9 mouse cellular contexts compared by ENCODE assay signal in genomic region chr1:135789815-135790214, GRCm38 (mm10). TPM values are rescaled to one million over a fixed set of nuclear protein-coding genes. Genes with fewer than 3 reads are reported as not detected.
DNase-seq lines count a peak whose midpoint lies in the region; ATAC-seq and TF ChIP-seq lines count a peak whose summit lies in the region.
"Had no signal": no experiment of that assay in that cellular context is flagged by ENCODE, and none has a peak within 500 bp of the region (broad histone marks: within the 10 kb centered on the region; RNA-seq: fewer than 3 reads in every experiment).

No protein-coding gene starts in this region.

- H3K9ac ChIP-seq in forebrain, embryonic 15.5 days (replicated peaks), result no peak overlapping the region
- no peak overlapping the region for H3K9ac ChIP-seq in midbrain, embryonic 14.5 days (replicated peaks; ENCODE audit: low read length)
- H3K9ac ChIP-seq: limb, embryonic 13.5 days had no signal

- no peak for TF ChIP-seq POLR2A in bone marrow, adult 2 months (IDR thresholded peaks at IDR 0.05; ENCODE audit: borderline replicate concordance, control insufficient read depth, low read depth, low read length)

- H3K27ac ChIP-seq in bone marrow, adult 2 months (ENCODE audit: control insufficient read depth, insufficient read depth, low read depth, low read length, poor library complexity), result no peak overlapping the region
- H3K27ac ChIP-seq in forebrain, embryonic 15.5 days (replicated peaks), result no peak overlapping the region
- no peak overlapping the region for H3K27ac ChIP-seq in midbrain, embryonic 14.5 days (replicated peaks; ENCODE audit: low read depth, low read length)
- H3K27ac ChIP-seq: limb, embryonic 13.5 days had no signal

- H3K4me3 ChIP-seq in bone marrow, adult 2 months (replicated peaks; ENCODE audit: control insufficient read depth, low read depth, low read length), result no peak overlapping the region
- no peak overlapping the region for H3K4me3 ChIP-seq in forebrain, embryonic 15.5 days
- H3K4me3 ChIP-seq in midbrain, embryonic 14.5 days (replicated peaks; ENCODE audit: low read depth, low read length), result no peak overlapping the region
- H3K4me3 ChIP-seq: limb, embryonic 13.5 days had no signal

- peak; percentile 53 for DNase-seq in heart, adult 8-10 months (ENCODE audit: low spot score)
- no peak for DNase-seq in heart, adult 11 months
- DNase-seq in CD4-positive, CD25-positive, alpha-beta regulatory T cell, adult 2 months (ENCODE audit: low read depth, low spot score), result peak; percentile 89
- DNase-seq in layer of hippocampus, postnatal 10 days (ENCODE audit: low spot score in 2 of 2), result peak; percentile 75 to 82
- DNase-seq in midbrain, embryonic 14.5 days, result peak; percentile 84
- DNase-seq in testis, postnatal 10 days (ENCODE audit: low spot score), result peak; percentile 91

- H3K4me1 ChIP-seq in bone marrow, adult 2 months (ENCODE audit: control insufficient read depth, insufficient read depth, low read length), result no peaks in the 10 kb centered on the region
- H3K4me1 ChIP-seq in forebrain, embryonic 15.5 days, result peaks cover 8% of the 10 kb centered on the region
- H3K4me1 ChIP-seq in midbrain, embryonic 14.5 days (ENCODE audit: control insufficient read depth, insufficient read depth, low read length), result peaks cover 6% of the 10 kb centered on the region

- 0 out of 2 replicates have a peak, but pooled peaks cover 5% of the 10 kb centered on the region for H3K27me3 ChIP-seq in forebrain, embryonic 15.5 days
- H3K27me3 ChIP-seq in midbrain, embryonic 14.5 days (ENCODE audit: control insufficient read depth, insufficient read depth, low read length), result peaks cover 2% of the 10 kb centered on the region; the same call in 1 of the 2 replicates

- no peaks in the 10 kb centered on the region for H3K9me3 ChIP-seq in forebrain, embryonic 15.5 days
- no peaks in the 10 kb centered on the region for H3K9me3 ChIP-seq in midbrain, embryonic 14.5 days (ENCODE audit: control insufficient read depth, low read length)
- H3K9me3 ChIP-seq: limb, embryonic 13.5 days had no signal

- peak; percentile 60 for ATAC-seq in forebrain, embryonic 15.5 days (replicated peaks)
- ATAC-seq in midbrain, embryonic 14.5 days (ENCODE audit: low FRiP score, low TSS enrichment), result no peak

- H3K36me3 ChIP-seq in forebrain, embryonic 15.5 days, result no peaks in the 10 kb centered on the region
- H3K36me3 ChIP-seq in midbrain, embryonic 14.5 days (ENCODE audit: control insufficient read depth, insufficient read depth, low read length), result no peaks in the 10 kb centered on the region
- H3K36me3 ChIP-seq: limb, embryonic 13.5 days had no signal

- peak; percentile 88 for TF ChIP-seq CTCF in bone marrow, adult 2 months (IDR thresholded peaks at IDR 0.05; ENCODE audit: control insufficient read depth, insufficient read depth, low read length)

- H3K4me2 ChIP-seq in forebrain, embryonic 15.5 days (replicated peaks), result no peak overlapping the region
- H3K4me2 ChIP-seq in midbrain, embryonic 14.5 days (ENCODE audit: low read length), result no peak overlapping the region
- H3K4me2 ChIP-seq: limb, embryonic 13.5 days had no signal

- 17% methylated on average over 5 of the region's 5 CpGs for WGBS in bone marrow, adult 2 months
- 12% methylated on average over 5 of the region's 5 CpGs for WGBS in forebrain, embryonic 15.5 days
- WGBS in midbrain, embryonic 14.5 days, result 11% methylated on average over 5 of the region's 5 CpGs

RNA-seq across cellular contexts. Expression of gene Tnni1, which starts 10.6 kb away (rescaled TPM):
- total RNA-seq in heart, adult 8-10 months (2022), result 1 to 10 TPM in 2 of 4 experiments, under 1 TPM in 2; 0.44 to 2.4 (median 1.1) TPM
- polyA plus RNA-seq in bone marrow, adult 2 months (2011; ENCODE audit: insufficient read depth, insufficient read length, low replicate concordance, missing spikeins), result not detected in 2 replicates
- 0.45 and 1.3 TPM in 2 replicates for polyA plus RNA-seq in forebrain, embryonic 15.5 days (2015; fragmentation: Nextera tagmentation; extraction: Ambion mirVana)
- not detected for total RNA-seq in layer of hippocampus, postnatal 10 days (2021)
- polyA plus RNA-seq in midbrain, embryonic 14.5 days (2014; fragmentation: Nextera tagmentation; extraction: Ambion mirVana), result 0.43 TPM in 1 of 2 replicates, not detected in the other

RNA-seq across cellular contexts. Expression of gene Phlda3, which starts 23.9 kb away (rescaled TPM):
- 10 to 100 TPM in 1 of 4 experiments, 1 to 10 TPM in 3; 7.2 to 12.7 (median 8.4) TPM for total RNA-seq in heart, adult 8-10 months (2022)
- polyA plus RNA-seq in bone marrow, adult 2 months (2011; ENCODE audit: insufficient read depth, insufficient read length, low replicate concordance, missing spikeins), result 7.6 TPM in 1 of 2 replicates, not detected in the other
- 15.5 and 16.8 TPM in 2 replicates for polyA plus RNA-seq in forebrain, embryonic 15.5 days (2015; fragmentation: Nextera tagmentation; extraction: Ambion mirVana)
- total RNA-seq in layer of hippocampus, postnatal 10 days (2021), result 10 to 100 TPM; 12.3 to 12.7 TPM
- polyA plus RNA-seq in midbrain, embryonic 14.5 days (2014; fragmentation: Nextera tagmentation; extraction: Ambion mirVana), result 20.7 and 25.1 TPM in 2 replicates

RNA-seq across cellular contexts. Expression of gene Lad1, which starts 28.6 kb away (rescaled TPM):
- total RNA-seq in heart, adult 8-10 months (2022), result 1 to 10 TPM; 5.0 to 8.6 (median 5.5) TPM
- 0.77 TPM in 1 of 2 replicates, not detected in the other for polyA plus RNA-seq in bone marrow, adult 2 months (2011; ENCODE audit: insufficient read depth, insufficient read length, low replicate concordance, missing spikeins)
- 0.33 and 0.37 TPM in 2 replicates for polyA plus RNA-seq in forebrain, embryonic 15.5 days (2015; fragmentation: Nextera tagmentation; extraction: Ambion mirVana)
- total RNA-seq in layer of hippocampus, postnatal 10 days (2021), result 1 to 10 TPM in 1 of 2 experiments, under 1 TPM in 1; 0.64 to 1.1 TPM
- polyA plus RNA-seq in midbrain, embryonic 14.5 days (2014; fragmentation: Nextera tagmentation; extraction: Ambion mirVana), result 0.58 and 1.0 TPM in 2 replicates

RNA-seq across cellular contexts. Expression of gene Tnnt2, which starts 46.3 kb away (rescaled TPM):
- over 10,000 TPM in 2 of 4 experiments, 1,000 to 10,000 TPM in 2; 8,821 to 11,650 (median 10,060) TPM for total RNA-seq in heart, adult 8-10 months (2022)
- polyA plus RNA-seq in bone marrow, adult 2 months (2011; ENCODE audit: insufficient read depth, insufficient read length, low replicate concordance, missing spikeins), result 0.99 and 2.6 TPM in 2 replicates
- polyA plus RNA-seq in forebrain, embryonic 15.5 days (2015; fragmentation: Nextera tagmentation; extraction: Ambion mirVana), result 0.75 and 5.7 TPM in 2 replicates
- total RNA-seq in layer of hippocampus, postnatal 10 days (2021), result 1 to 10 TPM in 1 of 2 experiments, under 1 TPM in 1; 0.42 to 1.7 TPM
- polyA plus RNA-seq in midbrain, embryonic 14.5 days (2014; fragmentation: Nextera tagmentation; extraction: Ambion mirVana), result 0.34 TPM in 1 of 2 replicates, not detected in the other
